Mouse (Mus musculus) hindbrain, embryonic 11.5 days (tissue): ENCODE measurements around the gene Prkcsh. TPM values are rescaled to one million over a fixed set of nuclear protein-coding genes. Genes with fewer than 3 reads are reported as not detected.
A peak's percentile ranks its signal among the peaks of the same experiment; 100 is the strongest.

Experiments
- ATAC-seq: fragments of 200-750 bp; cut with Nextera tagmentation; 2 replicates; pipeline ENCODE4 v1.8.0; 2017; ENCODE audit warnings: mild to moderate bottlenecking, moderate TSS enrichment, moderate library complexity; ENCODE audit not compliant: low FRiP score
- DNase-seq: peaks from one replicate; pipeline ENCODE4 v3.0.0-alpha.2; 2015; ENCODE audit warnings: low spot score
- H3K27ac ChIP-seq: fragments of 300-500 bp; sonication (generic); 2 replicates; pipeline ENCODE4 v1.5.1; 2014; ENCODE audit warnings: mild to moderate bottlenecking, low read depth, low read length
- H3K27me3 ChIP-seq: fragments of 300-500 bp; sonication (generic); 2 replicates; pipeline ENCODE4 v1.6.1; 2014; ENCODE audit warnings: mild to moderate bottlenecking, low read length, moderate library complexity, mixed read lengths; ENCODE audit not compliant: control insufficient read depth, insufficient read depth
- H3K36me3 ChIP-seq: fragments of 300-500 bp; sonication (generic); 2 replicates; pipeline ENCODE4 v1.6.1; 2014; ENCODE audit warnings: mild to moderate bottlenecking, low read length, moderate library complexity, mixed read lengths; ENCODE audit not compliant: control insufficient read depth, insufficient read depth
- H3K4me1 ChIP-seq: fragments of 300-500 bp; sonication (generic); replicated peaks from 2 replicates; pipeline ENCODE4 v1.6.1; 2014; ENCODE audit warnings: low read length, mixed read lengths; ENCODE audit not compliant: control insufficient read depth, insufficient read depth
- H3K4me2 ChIP-seq: fragments of 300-500 bp; sonication (generic); replicated peaks from 2 replicates; pipeline ENCODE4 v1.6.1; 2014; ENCODE audit warnings: mild to moderate bottlenecking, low read depth, low read length
- H3K4me3 ChIP-seq: fragments of 300-500 bp; sonication (generic); 2 replicates; pipeline ENCODE4 v1.5.1; 2014; ENCODE audit warnings: low read depth, low read length
- H3K9ac ChIP-seq: fragments of 300-500 bp; sonication (generic); 2 replicates; pipeline ENCODE4 v1.6.1; 2014; ENCODE audit warnings: low read depth, low read length
- H3K9me3 ChIP-seq: fragments of 300-500 bp; sonication (generic); 2 replicates; pipeline ENCODE4 v1.6.1; 2016; ENCODE audit warnings: low read length; ENCODE audit not compliant: control insufficient read depth
- WGBS: fragments of 180-500 bp; shearing (Covaris S2); extraction: QIAGEN DNeasy Blood & Tissue Kit; methylation state at CpG from one replicate; pipeline ENCODE4 v1.1.7; 2014; 5-methylcytosine and 5-hydroxymethylcytosine counted together
- polyA plus RNA-seq: library from polyadenylated mRNA; unstranded; fragments of >200 nt; fragmentation: Nextera tagmentation; extraction: Ambion mirVana; gene quantifications from 2 replicates; pipeline ENCODE4 v1.2.1, GENCODE M21; 2014

Gene Prkcsh
- polyA plus RNA-seq, 1 experiment from 2014 or later, result 84.6 TPM

DNA sequence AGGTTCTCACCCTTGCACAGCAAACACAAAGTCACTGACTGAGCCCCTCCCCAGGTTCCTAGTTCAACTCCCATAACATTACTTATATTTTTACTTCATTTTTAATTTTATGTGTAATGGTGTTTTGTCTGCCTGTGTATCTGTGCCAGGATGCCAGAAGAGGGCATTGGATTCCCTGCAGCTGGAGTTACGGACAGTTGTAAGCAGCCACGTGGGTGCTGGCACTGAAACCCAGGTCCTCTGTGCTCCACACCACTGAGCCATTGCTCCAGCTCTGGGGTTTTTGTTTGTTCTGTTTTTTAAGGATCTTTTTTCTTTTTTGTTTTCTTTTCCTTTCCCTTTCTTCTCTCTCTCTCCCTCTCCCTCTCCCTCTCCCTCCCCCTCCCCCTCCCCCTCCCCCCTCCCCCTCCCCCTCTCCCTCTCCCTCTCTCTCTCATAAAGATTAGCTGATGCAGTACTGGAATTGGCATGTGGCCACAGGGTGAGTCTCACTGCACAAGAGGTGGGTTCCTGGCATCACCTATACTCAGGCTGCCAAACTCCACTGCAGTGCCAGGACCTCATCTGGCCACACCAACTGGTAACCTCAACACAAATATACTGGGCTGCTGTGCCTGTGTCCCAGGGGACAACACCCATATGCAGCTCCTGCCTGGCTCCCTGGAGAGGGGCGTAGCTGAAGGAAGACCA lies 6.3 kb upstream of the Prkcsh start:
- no peak for DNase-seq
- no peaks in the 10 kb centered on the region for H3K4me1 ChIP-seq

DNA sequence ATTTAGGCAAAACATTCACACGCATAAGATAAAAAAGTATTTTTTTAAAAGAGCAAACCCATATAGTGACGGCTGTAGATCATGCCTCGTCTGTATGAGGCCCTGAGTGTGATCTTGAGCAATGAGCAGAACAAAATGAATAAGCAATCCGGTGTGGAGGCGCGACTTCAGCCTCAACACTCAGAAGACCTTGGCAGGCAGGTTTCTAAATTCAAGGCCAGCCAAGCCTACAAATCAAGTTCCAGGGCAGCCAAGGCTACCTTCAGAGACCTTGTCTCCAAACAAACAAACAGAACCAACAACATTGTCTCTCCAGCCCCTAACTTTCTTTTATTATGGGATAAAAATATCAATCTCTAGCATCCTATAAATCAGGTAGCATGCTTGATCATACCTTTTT lies 2.3 kb upstream of the Prkcsh start:
- Histone ChIP-seq H3K27me3 (no peaks in the 10 kb centered on the region), H3K9me3 (no peaks in the 10 kb centered on the region), H3K9ac (no peak overlapping the region), H3K4me1 (peaks cover 5% of the 10 kb centered on the region), H3K27ac (no peak overlapping the region), H3K36me3 (peaks cover 4% of the 10 kb centered on the region; the same call in 1 of the 2 replicates), H3K4me3 (no peak overlapping the region), H3K4me2 (no peak overlapping the region)
- no peak for ATAC-seq
- no peak for DNase-seq
- WGBS, result 89% methylated on average over 6 of the region's 6 CpGs

More for the DNA sequence above, 6.3 kb upstream of the Prkcsh start:
- no peaks in the 10 kb centered on the region for H3K9me3 ChIP-seq
- H3K27ac ChIP-seq, result no peak overlapping the region
- H3K36me3 ChIP-seq, result no peaks in the 10 kb centered on the region
- ATAC-seq, result no peak
- no peak overlapping the region for H3K4me2 ChIP-seq
- H3K4me3 ChIP-seq, result no peak overlapping the region
- H3K27me3 ChIP-seq, result peaks cover 9% of the 10 kb centered on the region
- WGBS, result 86% methylated on average over 3 of the region's 3 CpGs
- H3K9ac ChIP-seq, result no peak overlapping the region

DNA sequence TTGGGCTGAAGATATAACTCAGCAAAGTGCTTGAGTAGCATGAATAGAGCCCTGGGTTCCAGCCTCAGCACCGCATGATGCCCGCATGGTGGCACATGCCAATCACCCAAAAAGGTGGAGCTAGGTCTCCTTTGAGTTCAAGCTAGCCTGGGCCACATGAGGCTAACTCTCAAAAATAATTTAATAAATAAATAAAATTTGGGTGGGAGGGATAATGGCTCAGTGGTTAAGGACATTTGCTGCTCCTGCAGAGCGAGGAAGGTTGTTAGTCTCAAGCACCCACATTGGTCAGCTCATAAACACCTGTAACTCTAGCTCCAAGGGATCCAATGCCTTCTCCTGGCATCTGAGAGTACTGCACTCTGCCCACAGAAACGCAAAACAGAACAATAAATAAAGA lies 973 bp upstream of the Prkcsh start:
- no peaks in the 10 kb centered on the region for H3K27me3 ChIP-seq
- peak overlapping the region; percentile 65; the same call in 1 of the 2 replicates for H3K4me2 ChIP-seq
- no peak overlapping the region for H3K4me3 ChIP-seq
- H3K9ac ChIP-seq, result no peak overlapping the region
- H3K27ac ChIP-seq, result no peak overlapping the region
- WGBS, result 86% methylated on average over 4 of the region's 4 CpGs
- H3K9me3 ChIP-seq, result no peaks in the 10 kb centered on the region
- no peak for ATAC-seq
- DNase-seq, result no peak
- peaks cover 4% of the 10 kb centered on the region; the same call in 1 of the 2 replicates for H3K36me3 ChIP-seq
- H3K4me1 ChIP-seq, result peaks cover 5% of the 10 kb centered on the region

DNA sequence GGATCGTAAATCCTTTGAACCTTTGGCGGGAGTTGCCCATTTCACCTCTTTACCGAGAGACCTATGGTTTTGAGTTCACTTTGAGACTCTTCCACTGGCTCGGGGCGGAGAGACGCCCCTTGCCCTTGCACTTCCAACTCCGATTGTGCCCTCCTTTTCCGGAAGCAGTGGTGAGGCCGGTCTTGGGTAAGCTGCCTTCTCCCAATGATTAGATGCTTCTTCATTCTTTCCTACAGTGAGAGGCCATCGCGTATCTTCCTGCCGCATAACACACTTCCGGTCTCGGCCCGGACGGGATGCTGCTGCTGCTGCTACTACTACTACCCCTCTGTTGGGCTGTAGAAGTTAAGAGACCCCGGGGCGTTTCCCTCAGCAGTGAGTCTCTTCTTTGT lies 553 bp downstream of the Prkcsh start:
- peak overlapping the region; percentile 70 for H3K9ac ChIP-seq
- peaks cover 4% of the 10 kb centered on the region; the same call in 1 of the 2 replicates for H3K36me3 ChIP-seq
- H3K4me3 ChIP-seq, result peak overlapping the region; percentile 83
- peak overlapping the region; percentile 67 for H3K4me2 ChIP-seq
- peak; percentile 9; the same call in 1 of the 2 replicates for ATAC-seq
- H3K27me3 ChIP-seq, result no peaks in the 10 kb centered on the region
- WGBS, result 2% methylated on average over 18 of the region's 18 CpGs
- peaks cover 5% of the 10 kb centered on the region for H3K4me1 ChIP-seq
- 0 out of 2 replicates have a peak overlapping the region, but pooled peaks have one; percentile 58 for H3K27ac ChIP-seq
- no peak for DNase-seq
- no peaks in the 10 kb centered on the region for H3K9me3 ChIP-seq

DNA sequence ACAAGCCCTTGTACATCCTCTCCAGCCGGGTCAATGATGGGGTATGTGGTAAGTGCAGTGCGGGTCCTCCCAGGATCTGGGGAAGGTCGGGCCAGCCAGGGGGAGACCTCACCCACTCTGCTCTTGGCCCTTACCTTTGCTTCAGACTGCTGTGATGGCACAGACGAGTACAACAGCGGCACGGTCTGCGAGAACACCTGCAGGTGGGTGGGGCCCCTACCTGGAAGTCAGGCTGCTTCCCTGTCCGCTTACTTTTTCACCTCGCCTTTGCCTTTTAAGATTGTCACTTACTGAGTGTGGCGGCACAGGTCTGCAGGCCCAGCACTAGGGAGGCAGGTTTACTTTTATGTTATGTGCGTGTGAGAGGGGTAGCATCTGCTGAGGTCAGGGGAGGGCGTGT lies 1.9 kb downstream of the Prkcsh start:
- H3K27ac ChIP-seq, result no peak overlapping the region
- H3K9ac ChIP-seq, result no peak overlapping the region
- DNase-seq (no peak), ATAC-seq (no peak)
- H3K9me3 ChIP-seq, result no peaks in the 10 kb centered on the region
- 94% methylated on average over 12 of the region's 12 CpGs for WGBS
- H3K4me1 ChIP-seq, result peaks cover 5% of the 10 kb centered on the region
- H3K36me3 ChIP-seq, result peaks cover 9% of the 10 kb centered on the region; the same call in 1 of the 2 replicates
- no peak overlapping the region for H3K4me3 ChIP-seq
- no peak overlapping the region for H3K4me2 ChIP-seq
- no peaks in the 10 kb centered on the region for H3K27me3 ChIP-seq

DNA sequence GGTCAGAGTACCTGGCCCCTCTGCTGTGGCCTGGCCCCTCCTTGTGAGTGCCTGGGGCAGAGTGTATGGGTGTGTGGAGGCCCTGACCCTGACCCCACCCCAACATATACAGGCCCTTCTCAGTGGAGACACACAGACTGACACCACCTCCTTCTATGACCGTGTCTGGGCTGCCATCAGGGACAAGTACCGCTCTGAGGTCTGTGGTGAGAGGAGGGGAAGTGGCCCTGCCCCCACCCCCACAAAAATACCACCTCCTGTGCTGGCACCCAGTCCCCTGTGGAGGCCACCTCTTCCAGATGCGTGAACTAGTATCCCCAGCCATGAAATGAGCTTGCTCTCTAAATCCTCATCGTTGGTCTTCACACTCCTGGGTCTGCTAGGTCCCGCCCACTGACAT lies 8.4 kb downstream of the Prkcsh start:
- H3K36me3 ChIP-seq, result peaks cover 19% of the 10 kb centered on the region
- no peak overlapping the region for H3K4me3 ChIP-seq
- ATAC-seq (no peak), DNase-seq (no peak)
- H3K4me1 ChIP-seq, result 0 out of 2 replicates have a peak, but pooled peaks cover 2% of the 10 kb centered on the region
- no peaks in the 10 kb centered on the region for H3K9me3 ChIP-seq
- H3K27me3 ChIP-seq, result no peaks in the 10 kb centered on the region
- no peak overlapping the region for H3K9ac ChIP-seq
- H3K4me2 ChIP-seq, result no peak overlapping the region
- 92% methylated on average over 5 of the region's 5 CpGs for WGBS
- H3K27ac ChIP-seq, result peak overlapping the region; percentile 30; the same call in 1 of the 2 replicates

DNA sequence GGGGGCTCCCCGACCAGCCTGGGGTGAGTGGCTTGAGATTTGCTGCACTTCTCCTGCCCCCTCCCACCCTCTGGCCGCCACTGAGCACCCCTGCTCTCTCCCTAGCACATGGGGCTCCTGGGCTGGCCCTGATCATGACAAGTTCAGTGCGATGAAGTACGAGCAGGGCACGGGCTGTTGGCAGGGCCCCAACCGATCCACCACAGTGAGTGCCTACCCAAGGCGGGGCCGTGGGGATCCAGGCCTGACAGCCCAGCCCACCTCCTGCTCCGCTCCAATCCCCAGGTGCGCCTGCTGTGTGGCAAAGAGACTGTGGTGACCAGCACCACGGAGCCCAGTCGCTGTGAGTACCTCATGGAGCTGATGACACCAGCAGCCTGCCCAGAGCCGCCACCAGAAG lies 10.1 kb downstream of the Prkcsh start:
- Histone ChIP-seq H3K27ac (no peak overlapping the region), H3K9ac (no peak overlapping the region), H3K27me3 (no peaks in the 10 kb centered on the region), H3K4me2 (no peak overlapping the region), H3K4me1 (0 out of 2 replicates have a peak, but pooled peaks cover 2% of the 10 kb centered on the region), H3K9me3 (no peaks in the 10 kb centered on the region), H3K36me3 (peaks cover 19% of the 10 kb centered on the region), H3K4me3 (no peak overlapping the region)
- ATAC-seq (peak; percentile 22; the same call in 1 of the 2 replicates), DNase-seq (no peak)
- 89% methylated on average over 13 of the region's 13 CpGs for WGBS

DNA sequence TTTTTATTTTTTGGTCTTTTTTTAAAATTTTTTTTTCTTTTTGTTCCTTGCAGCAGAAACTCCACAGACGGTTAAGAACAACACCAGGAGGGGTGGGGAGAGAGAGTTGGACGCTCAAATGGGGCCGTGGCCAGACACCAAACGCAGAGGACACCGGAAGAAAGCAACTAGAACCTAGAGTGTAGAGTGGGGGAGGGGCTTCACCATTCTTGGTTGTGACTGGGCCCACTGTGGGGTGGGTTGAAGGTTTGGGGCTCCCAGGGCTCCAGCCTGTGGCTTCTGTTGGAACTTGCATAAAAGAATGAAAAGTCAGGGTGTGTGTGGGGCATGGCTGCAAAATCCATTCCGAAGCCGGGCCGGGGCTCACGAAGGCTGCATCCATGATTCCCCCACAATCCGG lies 13.6 kb downstream of the Prkcsh start:
- Histone ChIP-seq H3K9ac (no peak overlapping the region), H3K4me1 (0 out of 2 replicates have a peak, but pooled peaks cover 2% of the 10 kb centered on the region), H3K4me2 (no peak overlapping the region), H3K27ac (no peak overlapping the region), H3K36me3 (peaks cover 13% of the 10 kb centered on the region; the same call in 1 of the 2 replicates), H3K4me3 (no peak overlapping the region), H3K9me3 (no peaks in the 10 kb centered on the region), H3K27me3 (no peaks in the 10 kb centered on the region)
- ATAC-seq (no peak), DNase-seq (no peak)
- 72% methylated on average over 10 of the region's 10 CpGs for WGBS
